Mouse (Mus musculus): ENCODE results near the gene Eya2. TPM values are rescaled to one million over a fixed set of nuclear protein-coding genes. Genes with fewer than 3 reads are reported as not detected.
A peak's percentile ranks its signal among the peaks of the same experiment; 100 is the strongest.

Eya2 gene
- total and polyA plus RNA-seq, 2 experiments from 2014 or later = 10.0 to 20.1 TPM

DNA sequence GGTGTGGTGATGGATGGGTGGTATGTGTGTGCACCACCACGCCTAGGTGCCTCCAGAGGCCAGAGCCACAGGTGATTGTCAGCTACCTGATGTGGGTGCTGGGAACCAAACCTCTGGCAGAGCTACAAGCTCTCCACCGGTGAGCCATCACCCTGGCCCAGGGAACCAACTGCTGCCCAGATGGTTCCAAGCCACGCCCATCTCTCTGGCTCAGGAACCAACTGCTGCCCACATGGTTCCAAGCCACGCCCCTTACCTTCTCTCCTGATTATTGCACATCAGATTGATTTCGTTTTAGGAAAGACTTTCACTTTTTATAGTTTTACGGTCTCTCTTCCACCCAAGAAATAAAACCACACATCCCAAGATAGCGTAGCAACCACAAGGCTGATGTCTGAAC, 153.1 kb downstream of the Eya2 start:
- no peak for ATAC-seq
- no peak overlapping the region for H3K9ac ChIP-seq (replicated peaks; ENCODE audit: low read length)
- no peak overlapping the region for H3K27ac ChIP-seq
- H3K27me3 ChIP-seq (ENCODE audit: insufficient read depth, low read length) = no peaks in the 10 kb centered on the region
- no peak for DNase-seq (ENCODE audit: low spot score)
- no peaks in the 10 kb centered on the region for H3K9me3 ChIP-seq (ENCODE audit: low read length)
- no peaks in the 10 kb centered on the region for H3K36me3 ChIP-seq (ENCODE audit: insufficient read depth, low read length)
- TF ChIP-seq CTCF (IDR thresholded peaks at IDR 0.05; ENCODE audit: low read depth) = no peak
- peaks cover 6% of the 10 kb centered on the region; the same call in 1 of the 2 replicates for H3K4me1 ChIP-seq (ENCODE audit: insufficient read depth, low read length)
- no peak overlapping the region for H3K4me2 ChIP-seq (ENCODE audit: low read depth, low read length)
- WGBS = 52% methylated on average over 7 of the region's 7 CpGs
- H3K4me3 ChIP-seq (ENCODE audit: low read length) = no peak overlapping the region

- Histone ChIP-seq H3K27ac (no peak overlapping the region), H3K27me3 (ENCODE audit: insufficient read depth, low read length) (no peaks in the 10 kb centered on the region), H3K36me3 (ENCODE audit: insufficient read depth, low read length) (no peaks in the 10 kb centered on the region), H3K4me3 (ENCODE audit: low read length) (no peak overlapping the region), H3K4me1 (ENCODE audit: insufficient read depth, low read length) (peaks cover 6% of the 10 kb centered on the region; the same call in 1 of the 2 replicates), H3K9ac (replicated peaks; ENCODE audit: low read length) (no peak overlapping the region), H3K4me2 (ENCODE audit: low read depth, low read length) (no peak overlapping the region), H3K9me3 (ENCODE audit: low read length) (no peaks in the 10 kb centered on the region)
- 19% methylated on average over 11 of the region's 11 CpGs for WGBS
- DNase-seq (ENCODE audit: low spot score) (no peak), ATAC-seq (no peak)
- TF ChIP-seq CTCF (IDR thresholded peaks at IDR 0.05; ENCODE audit: low read depth) = no peak
These were observed 153.6 kb downstream of the Eya2 start for GRCm38 (mm10) chr2:165748426-165748825.

DNA sequence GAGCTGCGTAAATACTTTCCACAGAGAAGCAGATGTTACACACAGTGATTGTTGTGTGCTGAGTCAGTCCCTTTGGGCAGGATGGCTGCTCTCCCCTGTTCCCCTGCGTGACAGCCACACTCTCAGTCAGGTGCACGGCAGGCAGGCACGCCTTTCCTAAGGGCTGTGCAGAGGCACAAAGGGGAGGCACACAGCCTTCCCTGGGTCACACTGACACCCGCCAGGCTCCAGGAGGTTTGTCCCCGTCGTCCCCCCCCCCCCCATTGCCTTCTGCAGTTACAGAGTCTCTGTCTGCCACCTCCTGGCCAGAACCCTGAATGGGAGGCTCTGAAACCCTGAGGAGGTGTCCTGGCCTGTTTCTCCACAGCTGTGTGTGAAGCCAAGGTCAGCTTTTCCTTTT, 156.2 kb downstream of the Eya2 start:
- Histone ChIP-seq H3K36me3 (ENCODE audit: insufficient read depth, low read length) (no peaks in the 10 kb centered on the region), H3K9ac (replicated peaks; ENCODE audit: low read length) (no peak overlapping the region), H3K27me3 (ENCODE audit: insufficient read depth, low read length) (no peaks in the 10 kb centered on the region), H3K4me3 (ENCODE audit: low read length) (no peak overlapping the region), H3K4me1 (ENCODE audit: insufficient read depth, low read length) (no peaks in the 10 kb centered on the region), H3K9me3 (ENCODE audit: low read length) (no peaks in the 10 kb centered on the region), H3K27ac (no peak overlapping the region), H3K4me2 (ENCODE audit: low read depth, low read length) (no peak overlapping the region)
- WGBS = 20% methylated on average over 7 of the region's 7 CpGs
- peak; percentile 20 for DNase-seq (ENCODE audit: low spot score)
- peak; percentile 48 for TF ChIP-seq CTCF (IDR thresholded peaks at IDR 0.05; ENCODE audit: low read depth)
- ATAC-seq = peak; percentile 53; the same call in 1 of the 2 replicates

- Histone ChIP-seq H3K27ac (no peak overlapping the region), H3K4me3 (ENCODE audit: low read length) (no peak overlapping the region), H3K36me3 (ENCODE audit: insufficient read depth, low read length) (no peaks in the 10 kb centered on the region), H3K9ac (replicated peaks; ENCODE audit: low read length) (no peak overlapping the region), H3K4me1 (ENCODE audit: insufficient read depth, low read length) (0 out of 2 replicates have a peak, but pooled peaks cover 2% of the 10 kb centered on the region), H3K9me3 (ENCODE audit: low read length) (no peaks in the 10 kb centered on the region), H3K27me3 (ENCODE audit: insufficient read depth, low read length) (no peaks in the 10 kb centered on the region), H3K4me2 (ENCODE audit: low read depth, low read length) (no peak overlapping the region)
- ATAC-seq = no peak
- 82% methylated on average over 4 of the region's 4 CpGs for WGBS
- DNase-seq (ENCODE audit: low spot score) = no peak
- TF ChIP-seq CTCF (IDR thresholded peaks at IDR 0.05; ENCODE audit: low read depth) = no peak
These were observed 157.9 kb downstream of the Eya2 start for GRCm38 (mm10) chr2:165752704-165753103.

- WGBS = 29% methylated on average over 15 of the region's 15 CpGs
- H3K27ac ChIP-seq = no peak overlapping the region; the same call in 1 of the 2 replicates
- TF ChIP-seq CTCF (IDR thresholded peaks at IDR 0.05; ENCODE audit: low read depth) = no peak
- DNase-seq (ENCODE audit: low spot score) (peak; percentile 74), ATAC-seq (peak; percentile 52)
- H3K9ac ChIP-seq (replicated peaks; ENCODE audit: low read length) = no peak overlapping the region; the same call in 1 of the 2 replicates
- no peaks in the 10 kb centered on the region for H3K36me3 ChIP-seq (ENCODE audit: insufficient read depth, low read length)
- 0 out of 2 replicates have a peak, but pooled peaks cover 7% of the 10 kb centered on the region for H3K4me1 ChIP-seq (ENCODE audit: insufficient read depth, low read length)
- no peak overlapping the region for H3K4me3 ChIP-seq (ENCODE audit: low read length)
- H3K4me2 ChIP-seq (ENCODE audit: low read depth, low read length) = peak overlapping the region; percentile 25; the same call in 1 of the 2 replicates
- no peaks in the 10 kb centered on the region for H3K27me3 ChIP-seq (ENCODE audit: insufficient read depth, low read length)
- no peaks in the 10 kb centered on the region for H3K9me3 ChIP-seq (ENCODE audit: low read length)
These were observed 163.0 kb downstream of the Eya2 start for GRCm38 (mm10) chr2:165757799-165758198.

DNA sequence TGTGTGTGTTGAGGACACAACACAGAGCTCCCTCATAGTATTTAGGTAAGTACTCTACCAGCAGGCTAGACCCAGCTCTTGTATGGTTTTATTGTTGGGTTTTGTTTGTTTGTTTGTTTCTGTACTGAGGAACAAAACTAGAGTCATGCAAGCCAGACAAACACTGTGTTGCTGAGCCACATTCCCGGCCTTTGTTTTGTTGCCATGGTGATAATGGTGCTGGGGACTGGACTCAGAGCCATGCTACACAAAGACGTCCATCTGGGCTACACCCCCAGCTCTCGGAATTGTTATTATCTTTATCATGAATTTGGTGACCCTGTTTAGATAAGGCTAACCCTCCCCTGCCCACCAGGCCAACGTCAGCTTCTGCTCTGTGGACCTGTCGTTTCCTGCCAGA, 163.7 kb downstream of the Eya2 start:
- Histone ChIP-seq H3K27ac (no peak overlapping the region), H3K9ac (replicated peaks; ENCODE audit: low read length) (no peak overlapping the region), H3K36me3 (ENCODE audit: insufficient read depth, low read length) (no peaks in the 10 kb centered on the region), H3K27me3 (ENCODE audit: insufficient read depth, low read length) (no peaks in the 10 kb centered on the region), H3K4me1 (ENCODE audit: insufficient read depth, low read length) (0 out of 2 replicates have a peak, but pooled peaks cover 7% of the 10 kb centered on the region), H3K4me2 (ENCODE audit: low read depth, low read length) (no peak overlapping the region), H3K4me3 (ENCODE audit: low read length) (no peak overlapping the region), H3K9me3 (ENCODE audit: low read length) (no peaks in the 10 kb centered on the region)
- WGBS = 14% methylated on average over 5 of the region's 5 CpGs
- peak; percentile 60 for DNase-seq (ENCODE audit: low spot score)
- no peak for TF ChIP-seq CTCF (IDR thresholded peaks at IDR 0.05; ENCODE audit: low read depth)
- 0 out of 2 replicates have a peak, but pooled peaks have one; percentile 32 for ATAC-seq

DNA sequence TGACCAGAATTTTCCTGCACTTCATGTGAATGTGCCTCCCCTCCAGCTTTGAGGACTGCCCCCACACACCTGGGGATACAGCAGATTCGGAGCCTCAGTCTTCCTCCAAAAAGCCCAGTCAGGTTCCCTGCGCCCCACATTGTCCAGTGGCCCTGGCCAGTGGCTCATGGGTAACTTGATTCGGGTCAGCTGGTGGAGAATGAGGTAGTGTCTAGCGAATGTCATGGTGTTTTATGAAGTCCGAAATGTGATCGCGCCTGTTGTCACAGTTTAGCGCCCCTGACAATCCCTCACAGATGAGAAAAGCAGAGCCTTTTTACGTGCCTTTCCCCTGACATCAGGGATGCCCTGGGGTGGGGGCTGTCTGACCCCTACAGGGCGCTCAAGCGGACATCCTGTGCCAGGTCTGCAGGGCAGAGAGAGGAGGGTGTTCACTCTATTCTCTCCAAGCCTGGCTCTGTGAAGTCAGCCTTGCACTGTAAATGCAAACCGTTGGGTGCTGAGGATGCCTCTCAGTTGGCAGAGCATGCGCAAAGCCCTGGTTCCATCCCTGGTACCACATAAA, 164.7 kb downstream of the Eya2 start:
- Histone ChIP-seq H3K4me3 (ENCODE audit: low read length) (no peak overlapping the region), H3K4me1 (ENCODE audit: insufficient read depth, low read length) (0 out of 2 replicates have a peak, but pooled peaks cover 7% of the 10 kb centered on the region), H3K36me3 (ENCODE audit: insufficient read depth, low read length) (no peaks in the 10 kb centered on the region), H3K27ac (no peak overlapping the region), H3K4me2 (ENCODE audit: low read depth, low read length) (no peak overlapping the region), H3K9me3 (ENCODE audit: low read length) (no peaks in the 10 kb centered on the region), H3K9ac (replicated peaks; ENCODE audit: low read length) (no peak overlapping the region), H3K27me3 (ENCODE audit: insufficient read depth, low read length) (no peaks in the 10 kb centered on the region)
- DNase-seq (ENCODE audit: low spot score) (no peak), ATAC-seq (peak; percentile 41; the same call in 1 of the 2 replicates)
- no peak for TF ChIP-seq CTCF (IDR thresholded peaks at IDR 0.05; ENCODE audit: low read depth)
- WGBS = 82% methylated on average over 13 of the region's 13 CpGs
